Mouse (Mus musculus) liver, adult 2 months (tissue): Measurements from ENCODE around the gene Raly.

Experiments
- CTCF ChIP-seq: fragments of 200-500 bp; IDR thresholded peaks from 2 replicates; pipeline ENCODE4 v1.5.1; 2011; ENCODE audit warnings: low read depth, low read length, control low read depth
- POLR2A ChIP-seq: fragments of 200-500 bp; IDR thresholded peaks from 2 replicates; pipeline ENCODE4 v1.6.1; 2011; ENCODE audit warnings: low read length, control low read depth; ENCODE audit not compliant: insufficient read depth; ENCODE audit errors: extremely low read depth

GRCm38 (mm10) chr2:154789977-154790655 lies 780 bp upstream of the Raly start:
- TF ChIP-seq CTCF (no peak), POLR2A (no peak)
